Mouse (Mus musculus) CH12.LX (cell line): ENCODE data around the gene Abcc2. TPM values are rescaled to one million over a fixed set of nuclear protein-coding genes. Genes with fewer than 3 reads are reported as not detected.

ENCODE experiments used
- DNase-seq: peaks from one replicate; pipeline ENCODE4 v3.0.0-alpha.2; 2013; ENCODE audit errors: extremely low read depth
- H3K27ac ChIP-seq: 2 replicates; pipeline ENCODE4 v1.5.1; 2012; ENCODE audit warnings: low read depth, mild to moderate bottlenecking, control low read depth, moderate library complexity; ENCODE audit not compliant: insufficient read depth
- H3K27me3 ChIP-seq: replicated peaks from 2 replicates; pipeline ENCODE3; 2012; ENCODE audit warnings: inconsistent platforms
- H3K36me3 ChIP-seq, 2 experiments: replicated peaks in 1 of 2; 2 replicates each; pipeline versions ENCODE3 to v1.6.1; 2012; ENCODE audit warnings: inconsistent platforms in 1 of 2, low read length in 1 of 2, mild to moderate bottlenecking in 1 of 2, mixed read lengths in 1 of 2, moderate library complexity in 1 of 2; ENCODE audit not compliant: control insufficient read depth in 1 of 2, insufficient read depth in 1 of 2
- H3K4me1 ChIP-seq, 2 experiments: 2 replicates each; pipeline ENCODE4 v1.6.1; 2012; ENCODE audit warnings: inconsistent platforms in 1 of 2, moderate library complexity in 1 of 2; ENCODE audit not compliant: insufficient read depth in 2 of 2, control insufficient read depth in 1 of 2
- H3K4me2 ChIP-seq: 2 replicates; pipeline ENCODE4 v1.6.1; 2012; ENCODE audit warnings: low read depth, mild to moderate bottlenecking, control low read depth; ENCODE audit not compliant: poor library complexity, insufficient read depth, severe bottlenecking
- H3K4me3 ChIP-seq, 3 experiments: fragments of 150-350 bp in 1 of 3; sonication (generic) in 1 of 3; replicated peaks in 1 of 3; 2 replicates each; pipeline versions ENCODE3 to v1.5.1; 2011 to 2012; ENCODE audit warnings: low read depth in 2 of 3, low read length in 2 of 3, mild to moderate bottlenecking in 2 of 3, moderate library complexity in 2 of 3, control low read depth in 1 of 3, improper control_type of control experiment in 1 of 3, inconsistent platforms in 1 of 3, mixed read lengths in 1 of 3; ENCODE audit not compliant: poor library complexity in 1 of 3
- H3K79me2 ChIP-seq: replicated peaks from 2 replicates; pipeline ENCODE4 v1.6.1; 2012; ENCODE audit warnings: mild to moderate bottlenecking, moderate library complexity; ENCODE audit not compliant: control insufficient read depth, poor library complexity, insufficient read depth, severe bottlenecking; ENCODE audit errors: extremely low read depth
- H3K9ac ChIP-seq: 2 replicates; pipeline ENCODE4 v1.6.1; 2012; ENCODE audit warnings: low read depth, mild to moderate bottlenecking, control low read depth, moderate library complexity; ENCODE audit not compliant: insufficient read depth
- H3K9me3 ChIP-seq: replicated peaks from 2 replicates; pipeline ENCODE3; 2012; ENCODE audit warnings: low read length, inconsistent platforms, mixed read lengths
- CHD1 ChIP-seq: IDR thresholded peaks from 2 replicates; pipeline ENCODE4 v1.6.1; 2012; ENCODE audit warnings: low read depth, low read length, improper control_type of control experiment, inconsistent platforms
- CHD2 ChIP-seq: IDR thresholded peaks from 2 replicates; pipeline ENCODE4 v1.6.1; 2011; ENCODE audit warnings: low read length, improper control_type of control experiment
- CTCF ChIP-seq, 2 experiments: IDR thresholded peaks in 1 of 2; conservative IDR thresholded peaks in 1 of 2; 2 replicates each; pipeline ENCODE4 v1.5.1; 2011 to 2012; ENCODE audit warnings: low read depth in 2 of 2, low read length in 2 of 2, improper control_type of control experiment in 1 of 2, inconsistent platforms in 1 of 2, mild to moderate bottlenecking in 1 of 2, moderate library complexity in 1 of 2
- ELF1 ChIP-seq: IDR thresholded peaks from 2 replicates; pipeline ENCODE4 v1.6.1; 2014; ENCODE audit warnings: low read depth, mild to moderate bottlenecking, inconsistent platforms, low read length, improper control_type of control experiment
- IRF4 ChIP-seq: IDR thresholded peaks from 2 replicates; pipeline ENCODE4 v1.6.1; 2014; ENCODE audit warnings: low read depth, mild to moderate bottlenecking, inconsistent platforms, low read length, improper control_type of control experiment
- JUN ChIP-seq: IDR thresholded peaks from 2 replicates; pipeline ENCODE4 v1.6.1; 2011; ENCODE audit warnings: low read depth, mild to moderate bottlenecking, low read length, improper control_type of control experiment, moderate library complexity; ENCODE audit not compliant: insufficient read depth
- JUND ChIP-seq: conservative IDR thresholded peaks from 2 replicates; pipeline ENCODE4 v1.6.1; 2011; ENCODE audit warnings: low read depth, low read length, improper control_type of control experiment
- KAT2A ChIP-seq: IDR thresholded peaks from 2 replicates; pipeline ENCODE4 v1.6.1; 2012; ENCODE audit warnings: low read length, improper control_type of control experiment, inconsistent platforms; ENCODE audit not compliant: insufficient replicate concordance
- MAZ ChIP-seq: IDR thresholded peaks from 2 replicates; pipeline ENCODE4 v1.6.1; 2012; ENCODE audit warnings: low read depth, mild to moderate bottlenecking, inconsistent platforms, low read length, improper control_type of control experiment, moderate library complexity
- MXI1 ChIP-seq: IDR thresholded peaks from 2 replicates; pipeline ENCODE4 v1.6.1; 2011; ENCODE audit warnings: mild to moderate bottlenecking, low read depth, low read length, improper control_type of control experiment
- NELFE ChIP-seq: IDR thresholded peaks from 2 replicates; pipeline ENCODE4 v1.6.1; 2011; ENCODE audit warnings: low read depth, low read length, improper control_type of control experiment
- NRF1 ChIP-seq: IDR thresholded peaks from 2 replicates; pipeline ENCODE4 v1.6.1; 2014; ENCODE audit warnings: low read depth, mild to moderate bottlenecking, inconsistent platforms, low read length, improper control_type of control experiment, moderate library complexity
- PAX5 ChIP-seq: IDR thresholded peaks from 2 replicates; pipeline ENCODE4 v1.6.1; 2012; ENCODE audit warnings: low read length, inconsistent platforms, mixed read lengths
- POLR2A ChIP-seq: IDR thresholded peaks from 2 replicates; pipeline ENCODE4 v1.6.1; 2011; ENCODE audit warnings: low read depth, mild to moderate bottlenecking, improper control_type of control experiment, low read length
- POLR2AphosphoS2 ChIP-seq: IDR thresholded peaks from 2 replicates; pipeline ENCODE4 v1.6.1; 2011; ENCODE audit warnings: low read depth, low read length, improper control_type of control experiment
- SIN3A ChIP-seq: IDR thresholded peaks from 2 replicates; pipeline ENCODE4 v1.6.1; 2012; ENCODE audit warnings: low read length, improper control_type of control experiment, inconsistent platforms
- UBTF ChIP-seq: IDR thresholded peaks from 2 replicates; pipeline ENCODE4 v1.6.1; 2012; ENCODE audit warnings: low read depth, mild to moderate bottlenecking, inconsistent platforms, low read length, improper control_type of control experiment, moderate library complexity
- USF1 ChIP-seq: IDR thresholded peaks from 2 replicates; pipeline ENCODE4 v1.6.1; 2014; ENCODE audit warnings: low read depth, mild to moderate bottlenecking, inconsistent platforms, low read length, improper control_type of control experiment
- USF2 ChIP-seq: conservative IDR thresholded peaks from 2 replicates; pipeline ENCODE4 v1.6.1; 2011; ENCODE audit warnings: low read depth, low read length, improper control_type of control experiment
- ZKSCAN1 ChIP-seq: IDR thresholded peaks from 2 replicates; pipeline ENCODE4 v1.6.1; 2012; ENCODE audit warnings: low read depth, inconsistent platforms, low read length, improper control_type of control experiment, borderline replicate concordance
- ZMIZ1 ChIP-seq: IDR thresholded peaks from 2 replicates; pipeline ENCODE4 v1.6.1; 2012; ENCODE audit warnings: low read depth, mild to moderate bottlenecking, inconsistent platforms, low read length, improper control_type of control experiment
- dilution Hi-C: fragments of 300-500 bp; cut with MboI; formaldehyde crosslinking; loops from 2 replicates; pipeline ENCODE4 v1.14.3; 2020; ENCODE audit warnings: low sequenced_read_pairs; ENCODE audit not compliant: extremely low pct_unique_long_range_greater_than_20kb, extremely low pct_ligation_motif_present
- in situ Hi-C: fragments of 300-500 bp; cut with MboI; formaldehyde crosslinking; loops from 3 replicates; pipeline ENCODE4 v1.14.3; 2019; ENCODE audit warnings: low sequenced_read_pairs, low pct_ligation_motif_present, low pct_unique_long_range_greater_than_20kb, mixed read lengths
- polyA plus RNA-seq: library from polyadenylated mRNA; unstranded; fragments of >175 nt; gene quantifications from 2 replicates; pipeline ENCODE4 v1.2.1, GENCODE M21; 2012; ENCODE audit warnings: low read depth; ENCODE audit not compliant: insufficient read length
- total RNA-seq, 2 experiments: library from RNA; depleted of rRNA; stranded (reverse); fragments of 300-350 nt in 1 of 2; fragments of >200 nt in 1 of 2; gene quantifications; 2 replicates each; pipeline ENCODE4 v1.2.3; 2012 to 2014

The Abcc2 gene
- total and polyA plus RNA-seq, 3 experiments = 0.08 to 0.39 (median 0.09) TPM

GRCm38 (mm10) chr19:43747877-43748276 lies 34.1 kb upstream of the Abcc2 start:
- in situ Hi-C loops = no loop called here
- H3K36me3 ChIP-seq = peaks cover 43 to 84% of the 10 kb centered on the region in 2 experiments
- no peak overlapping the region for H3K27ac ChIP-seq
- H3K27me3 ChIP-seq = no peaks in the 10 kb centered on the region
- H3K4me3 ChIP-seq = no peak overlapping the region
- peaks cover 3% of the 10 kb centered on the region; the same call in 1 of the 2 replicates for H3K79me2 ChIP-seq
- TF ChIP-seq JUN (no peak), JUND (no peak), ELF1 (no peak), CHD1 (no peak), USF2 (no peak), PAX5 (no peak)
- TF ChIP-seq, all 38 proteins: peak for 0
- H3K4me2 ChIP-seq = no peak overlapping the region
- no peak for DNase-seq
- dilution Hi-C loops = no loop called here
- H3K9me3 ChIP-seq = no peaks in the 10 kb centered on the region
- H3K9ac ChIP-seq = no peak overlapping the region
- peaks cover 7 to 16% of the 10 kb centered on the region in 2 experiments for H3K4me1 ChIP-seq

DNA sequence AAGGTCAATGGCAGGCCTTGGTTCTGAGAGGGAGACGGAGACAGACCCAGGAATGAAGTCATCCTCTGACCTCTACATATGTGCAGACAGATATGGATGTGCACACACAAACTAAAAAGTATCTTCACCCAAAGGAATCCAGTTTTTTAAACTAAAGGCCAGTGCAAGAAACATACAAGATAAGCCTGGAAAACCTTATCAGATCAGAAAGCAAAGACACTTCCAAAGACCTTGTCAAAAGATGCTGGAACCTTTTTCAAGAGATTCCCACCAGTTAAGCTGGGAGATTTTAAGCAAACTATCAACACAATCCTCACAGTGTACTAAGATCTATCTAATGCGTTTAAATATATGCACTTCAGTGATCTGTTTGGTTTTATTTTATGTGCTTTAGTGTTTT lies 32.0 kb upstream of the Abcc2 start:
- H3K4me2 ChIP-seq = no peak overlapping the region
- H3K9me3 ChIP-seq = no peaks in the 10 kb centered on the region
- no peak overlapping the region for H3K9ac ChIP-seq
- peaks cover 28 to 64% of the 10 kb centered on the region in 2 experiments for H3K36me3 ChIP-seq
- H3K27me3 ChIP-seq = no peaks in the 10 kb centered on the region
- TF ChIP-seq KAT2A (no peak), ZKSCAN1 (no peak), SIN3A (no peak), POLR2AphosphoS2 (no peak), CTCF (conservative IDR thresholded peaks at IDR 0.05 in 1 of 2, IDR thresholded peaks at IDR 0.05 in 1 of 2; ENCODE audit: low read depth in 2 of 2, low read length in 2 of 2) (no peak), MAZ (no peak), IRF4 (no peak), CHD1 (no peak), JUND (no peak), MXI1 (no peak), ZMIZ1 (no peak), UBTF (no peak), NELFE (no peak), POLR2A (no peak), USF1 (no peak), CHD2 (no peak), ELF1 (no peak), NRF1 (no peak)
- TF ChIP-seq, all 38 proteins: peak for 0
- Histone ChIP-seq H3K4me1 (peaks cover 7 to 24% of the 10 kb centered on the region in 2 experiments), H3K79me2 (peaks cover 3% of the 10 kb centered on the region; the same call in 1 of the 2 replicates), H3K4me3 (no peak overlapping the region), H3K27ac (no peak overlapping the region)
- DNase-seq = no peak
- dilution Hi-C loops (no loop called here), in situ Hi-C loops (loop anchor here (5.0 to 25.0 kb wide), 5 partner anchors 73 to 238 kb away; partner anchors contain the start of gene Got1)
